Mouse (Mus musculus) gastrocnemius, postnatal 36 days (tissue): Measurements from ENCODE around the gene Slamf8. TPM values are rescaled to one million over a fixed set of nuclear protein-coding genes. Genes with fewer than 3 reads are reported as not detected.

Source experiments
- DNase-seq, 2 experiments: peaks; one replicate each; pipeline ENCODE4 v3.0.0; 2022
- intact Hi-C: fragments of 180-260 bp; cut with DNase I; formaldehyde crosslinking; loops from one replicate; pipeline ENCODE4 v1.15.1; 2025
- total RNA-seq, 2 experiments: library from RNA; stranded (reverse); gene quantifications; 2 replicates each; pipeline ENCODE4 v1.2.3; 2021

Gene Slamf8
- total RNA-seq, 2 experiments from 2014 or later, result not detected

- DNase-seq, result no peak
Observed at GRCm38 (mm10) chr1:172602326-172602725, 12.0 kb upstream of the Slamf8 start, which contains the start of gene Fcrl6. Fcrl6 (minus strand) TSS chr1:172602551.

GRCm38 (mm10) chr1:172594495-172594894 lies 4.1 kb upstream of the Slamf8 start:
- DNase-seq, result no peak
- intact Hi-C loops, result no loop called here

More at GRCm38 (mm10) chr1:172602326-172602725, 12.0 kb upstream of the Slamf8 start, which contains the start of gene Fcrl6:
- intact Hi-C loops, result no loop called here

- intact Hi-C loops, result no loop called here
- DNase-seq, result no peak
Observed at GRCm38 (mm10) chr1:172593956-172594355, 3.6 kb upstream of the Slamf8 start.

- intact Hi-C loops, result no loop called here
- no peak for DNase-seq
Observed at GRCm38 (mm10) chr1:172593321-172593720, 3.0 kb upstream of the Slamf8 start.

GRCm38 (mm10) chr1:172585612-172586567 lies 4.5 kb downstream of the Slamf8 start:
- DNase-seq, result no peak
- intact Hi-C loops, result no loop called here

GRCm38 (mm10) chr1:172585026-172585425 lies 5.3 kb downstream of the Slamf8 start:
- DNase-seq, result no peak
- intact Hi-C loops, result no loop called here

- intact Hi-C loops, result no loop called here
Observed at GRCm38 (mm10) chr1:172584271-172584670, 6.1 kb downstream of the Slamf8 start.

GRCm38 (mm10) chr1:172582436-172582835 lies 7.9 kb downstream of the Slamf8 start:
- no peak for DNase-seq
- intact Hi-C loops, result no loop called here

More at GRCm38 (mm10) chr1:172584271-172584670, 6.1 kb downstream of the Slamf8 start:
- DNase-seq, result no peak

GRCm38 (mm10) chr1:172580116-172580515 lies 10.3 kb downstream of the Slamf8 start:
- no peak for DNase-seq
- intact Hi-C loops, result no loop called here

GRCm38 (mm10) chr1:172567758-172568157 lies 22.6 kb downstream of the Slamf8 start:
- intact Hi-C loops, result no loop called here
- no peak for DNase-seq

GRCm38 (mm10) chr1:172566131-172566530 lies 24.2 kb downstream of the Slamf8 start:
- intact Hi-C loops, result no loop called here
- DNase-seq, result no peak

- intact Hi-C loops, result loop anchor here (5.0 kb wide), 1 partner anchor 36 kb away; no protein-coding TSS in a partner anchor
- DNase-seq, result no peak
Observed at GRCm38 (mm10) chr1:172563465-172563828, 26.9 kb downstream of the Slamf8 start.

GRCm38 (mm10) chr1:172562641-172563464 lies 27.5 kb downstream of the Slamf8 start:
- peak; percentile 36 to 56 for DNase-seq
- intact Hi-C loops, result loop anchor here (5.0 kb wide), 1 partner anchor 36 kb away; no protein-coding TSS in a partner anchor

- intact Hi-C loops, result no loop called here
- DNase-seq, result no peak
Observed at GRCm38 (mm10) chr1:172555638-172556037, 34.7 kb downstream of the Slamf8 start, which contains the start of gene Vsig8. Vsig8 (plus strand) TSS chr1:172555938.

- intact Hi-C loops, result no loop called here
- no peak for DNase-seq
Observed at GRCm38 (mm10) chr1:172552623-172553022, 37.7 kb downstream of the Slamf8 start.

- intact Hi-C loops, result no loop called here
Observed at GRCm38 (mm10) chr1:172551009-172551408, 39.4 kb downstream of the Slamf8 start.

GRCm38 (mm10) chr1:172550551-172550951 lies 39.8 kb downstream of the Slamf8 start:
- intact Hi-C loops, result no loop called here
- peak in 1 of 2 experiments; percentile 13 for DNase-seq

More at GRCm38 (mm10) chr1:172551009-172551408, 39.4 kb downstream of the Slamf8 start:
- DNase-seq, result no peak

GRCm38 (mm10) chr1:172549717-172550116 lies 40.7 kb downstream of the Slamf8 start:
- intact Hi-C loops, result no loop called here
- no peak for DNase-seq

- intact Hi-C loops, result no loop called here
Observed at GRCm38 (mm10) chr1:172549314-172549713, 41.1 kb downstream of the Slamf8 start.

GRCm38 (mm10) chr1:172548501-172548900 lies 41.9 kb downstream of the Slamf8 start:
- intact Hi-C loops, result no loop called here
- no peak for DNase-seq

More at GRCm38 (mm10) chr1:172549314-172549713, 41.1 kb downstream of the Slamf8 start:
- DNase-seq, result no peak

- no peak for DNase-seq
- intact Hi-C loops, result no loop called here
Observed at GRCm38 (mm10) chr1:172546062-172546461, 44.3 kb downstream of the Slamf8 start.
